Mouse (Mus musculus): Measurements from ENCODE around the gene Vmn1r60. TPM values are rescaled to one million over a fixed set of nuclear protein-coding genes. Genes with fewer than 3 reads are reported as not detected.
"Not testable (repeated sequence)": the region's sequence is repeated elsewhere in the genome, so short reads cannot be mapped to it uniquely, and the experiment has no call there.

Gene Vmn1r60
- not detected in 2 replicates for total RNA-seq (2015)
- total RNA-seq (2017), result not detected in 2 replicates

DNA sequence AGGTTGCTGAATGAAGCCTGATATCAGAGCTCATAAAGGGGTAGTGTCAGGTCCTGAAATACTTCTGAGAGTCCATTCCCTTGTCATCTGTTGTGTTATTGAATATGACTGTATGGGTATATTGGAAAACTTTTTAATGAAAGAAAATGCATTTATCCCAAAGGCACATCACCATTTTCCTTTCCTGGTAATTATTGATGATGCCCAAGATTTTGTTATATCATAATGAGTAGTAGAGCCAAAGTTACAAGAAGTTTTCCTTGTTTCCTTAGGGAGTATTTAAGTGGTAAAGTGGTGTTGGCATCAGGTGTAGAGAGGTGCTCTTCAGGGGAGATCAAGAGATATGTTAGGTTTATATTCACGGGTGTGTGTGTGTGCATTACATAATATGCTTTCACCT lies at the start of gene Vmn1r60:
Gene Vmn1r60, minus strand, starts transcription at position 101 of the 400 bp plus-strand sequence.
- ATAC-seq (replicated peaks; ENCODE audit: poor library complexity), result not testable (repeated sequence)

DNA sequence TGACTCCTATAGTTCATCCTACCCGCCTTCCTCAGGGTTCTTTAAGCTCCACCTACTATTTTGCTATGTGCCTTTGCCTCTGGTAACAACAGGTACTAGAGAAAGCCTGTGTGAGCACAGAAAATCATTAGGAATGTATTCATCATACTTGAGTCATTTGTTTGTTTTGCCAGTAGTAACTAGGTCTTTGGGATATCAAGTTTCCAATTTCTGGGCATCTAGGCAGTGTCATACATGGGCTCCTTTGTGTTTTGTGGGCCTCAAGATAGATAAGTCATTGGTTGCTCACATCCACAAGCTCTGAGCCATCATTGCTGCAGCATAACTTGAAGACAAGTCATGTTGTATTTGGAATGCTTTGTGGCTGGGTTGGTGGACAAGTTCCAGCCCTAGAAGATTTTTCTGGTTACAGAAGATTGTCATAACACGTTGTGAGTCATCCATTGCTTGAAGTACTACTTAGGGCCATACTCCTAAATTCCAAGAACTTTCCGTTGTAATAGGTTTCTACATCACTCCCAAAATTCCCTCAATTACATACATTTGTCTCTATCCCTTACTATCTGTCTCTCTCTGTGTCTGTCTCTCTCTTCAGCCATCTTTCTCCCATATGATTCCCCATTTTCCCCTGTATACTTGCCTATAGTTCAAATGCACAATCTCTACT lies 6.2 kb downstream of the Vmn1r60 start:
- ATAC-seq (replicated peaks; ENCODE audit: poor library complexity), result not testable (repeated sequence)

DNA sequence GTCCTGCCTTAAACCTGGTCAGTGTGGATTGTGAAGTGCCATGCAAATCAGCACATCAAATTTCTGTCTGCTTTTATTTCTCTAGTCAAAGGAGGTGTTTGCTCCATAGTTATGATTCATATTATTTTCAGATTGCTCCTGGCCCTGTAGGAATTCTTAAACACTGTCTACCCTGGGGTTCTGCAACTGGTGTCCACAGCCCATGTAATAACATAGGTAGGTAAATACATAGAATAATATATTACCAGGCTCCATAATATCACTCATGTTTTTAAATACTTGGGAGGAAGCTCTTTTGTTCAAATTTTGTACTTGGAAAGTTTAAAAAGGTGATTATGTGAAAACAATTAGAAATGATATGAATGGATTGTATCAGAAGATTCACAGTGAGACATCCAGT lies 53.3 kb downstream of the Vmn1r60 start, which contains the start of gene Vmn2r28:
Gene Vmn2r28, minus strand, starts transcription at position 101 of the 400 bp plus-strand sequence.
- ATAC-seq (replicated peaks; ENCODE audit: poor library complexity), result not testable (repeated sequence)

Other genes with a start within 250 kb of the Vmn1r60 start
- gene Gm5065, start 196.8 kb downstream of the Vmn1r60 start, total RNA-seq (2015), result not detected in 2 replicates
- not detected in 2 replicates for gene Gm5065, start 196.8 kb downstream of the Vmn1r60 start, total RNA-seq (2017)
- gene Nlrp2, start 196.3 kb downstream of the Vmn1r60 start, total RNA-seq (2015), result not detected in 2 replicates
- not detected in 2 replicates for gene Nlrp2, start 196.3 kb downstream of the Vmn1r60 start, total RNA-seq (2017)
- not detected in 2 replicates for gene Vmn1r58, start 133.9 kb downstream of the Vmn1r60 start, total RNA-seq (2015)
- gene Vmn1r58, start 133.9 kb downstream of the Vmn1r60 start, total RNA-seq (2017), result not detected in 2 replicates
- not detected in 2 replicates for gene Vmn1r59, start 90.5 kb downstream of the Vmn1r60 start, total RNA-seq (2015)
- gene Vmn1r59, start 90.5 kb downstream of the Vmn1r60 start, total RNA-seq (2017), result not detected in 2 replicates
- not detected in 2 replicates for gene Vmn2r28, start 53.4 kb downstream of the Vmn1r60 start, total RNA-seq (2015)
- not detected in 2 replicates for gene Vmn2r28, start 53.4 kb downstream of the Vmn1r60 start, total RNA-seq (2017)
- not detected in 2 replicates for gene Vmn1r61, start 66.0 kb upstream of the Vmn1r60 start, total RNA-seq (2015)
- gene Vmn1r61, start 66.0 kb upstream of the Vmn1r60 start, total RNA-seq (2017), result not detected in 2 replicates
- not detected in 2 replicates for gene Vmn1r62, start 126.3 kb upstream of the Vmn1r60 start, total RNA-seq (2015)
- not detected in 2 replicates for gene Vmn1r62, start 126.3 kb upstream of the Vmn1r60 start, total RNA-seq (2017)

All from megakaryocyte progenitor cell, adult 5-6 weeks (primary cell).